Mouse (Mus musculus): ENCODE data around the gene Ikbkg. TPM values are rescaled to one million over a fixed set of nuclear protein-coding genes. Genes with fewer than 3 reads are reported as not detected.
"Not testable (repeated sequence)": the region's sequence is repeated elsewhere in the genome, so short reads cannot be mapped to it uniquely, and the experiment has no call there.

The Ikbkg gene
- polyA plus RNA-seq (2012; rRNA removed) = 25.0 and 26.3 TPM in 2 replicates

GRCm38 (mm10) chrX:74392535-74393443, at the start of gene Ikbkg, which contains the start of gene Fam3a:
Ikbkg (plus strand) TSS chrX:74393290.
Fam3a (minus strand) TSS chrX:74393272.
- DNase-seq (ENCODE audit: low spot score) = peak; percentile 59

GRCm38 (mm10) chrX:74352645-74353466, 40.2 kb upstream of the Ikbkg start:
- DNase-seq (ENCODE audit: low spot score) = no peak

GRCm38 (mm10) chrX:74353467-74353770, 39.7 kb upstream of the Ikbkg start, which contains the start of gene Lage3:
Lage3 (minus strand) TSS chrX:74353618.
- DNase-seq (ENCODE audit: low spot score) = peak; percentile 46

- not testable (repeated sequence) for DNase-seq (ENCODE audit: low spot score)
Measured at GRCm38 (mm10) chrX:74357069-74357468, 36.0 kb upstream of the Ikbkg start.

DNA sequence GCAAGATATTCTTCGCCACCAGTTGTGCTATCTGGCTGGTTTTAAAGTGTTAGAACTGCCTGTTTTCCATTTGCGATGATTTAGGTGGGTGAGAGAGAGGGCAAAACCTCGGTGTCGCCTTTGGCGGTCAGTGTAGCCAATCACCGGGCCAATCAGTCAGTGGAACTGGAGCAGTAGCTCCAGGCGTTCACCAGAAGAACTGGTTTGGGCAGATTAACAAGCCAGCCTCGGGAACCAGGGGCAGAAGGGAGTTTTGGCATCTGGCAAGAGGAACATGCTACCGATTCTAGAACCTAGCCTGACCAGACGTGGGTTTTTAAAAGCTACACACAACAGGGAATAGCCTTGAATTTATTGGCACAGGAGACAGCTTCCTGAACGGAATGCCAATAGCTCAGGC, 33.9 kb upstream of the Ikbkg start:
- peak; percentile 21 for DNase-seq (ENCODE audit: low spot score)

GRCm38 (mm10) chrX:74367512-74367911, 25.6 kb upstream of the Ikbkg start:
- no peak for DNase-seq (ENCODE audit: low spot score)

GRCm38 (mm10) chrX:74368209-74368909, 24.7 kb upstream of the Ikbkg start:
- peak; percentile 63 for DNase-seq (ENCODE audit: low spot score)

- peak; percentile 52 for DNase-seq (ENCODE audit: low spot score)
Measured at GRCm38 (mm10) chrX:74372888-74373549, 20.1 kb upstream of the Ikbkg start, which contains the start of the genes Ubl4a and Slc10a3. Ubl4a (minus strand) TSS chrX:74373218. Slc10a3 (minus strand) TSS chrX:74373349.

- no peak for DNase-seq (ENCODE audit: low spot score)
Measured at GRCm38 (mm10) chrX:74384451-74384850, 8.6 kb upstream of the Ikbkg start.

- DNase-seq (ENCODE audit: low spot score) = no peak
Measured at GRCm38 (mm10) chrX:74388153-74388552, 4.9 kb upstream of the Ikbkg start.

DNA sequence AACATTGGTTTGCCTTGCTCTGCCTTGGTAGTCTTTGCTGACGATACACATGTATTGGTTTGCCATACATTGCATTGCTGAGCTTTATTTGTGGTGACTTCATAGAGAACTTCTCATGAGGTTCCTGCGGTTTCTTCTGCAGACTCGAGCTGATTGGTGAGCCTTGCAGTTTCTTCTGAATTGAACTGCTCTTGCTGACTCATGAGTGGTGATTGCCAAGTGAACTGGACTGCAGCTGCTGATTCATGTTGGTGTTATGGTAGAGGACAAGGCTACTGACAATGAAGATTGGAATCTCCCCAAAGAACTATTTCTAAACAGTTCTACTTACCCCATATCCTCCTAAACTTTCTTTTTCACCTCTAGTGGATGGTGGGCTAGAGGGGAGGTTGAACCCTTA, 7.0 kb downstream of the Ikbkg start:
- no peak for DNase-seq (ENCODE audit: low spot score)

DNA sequence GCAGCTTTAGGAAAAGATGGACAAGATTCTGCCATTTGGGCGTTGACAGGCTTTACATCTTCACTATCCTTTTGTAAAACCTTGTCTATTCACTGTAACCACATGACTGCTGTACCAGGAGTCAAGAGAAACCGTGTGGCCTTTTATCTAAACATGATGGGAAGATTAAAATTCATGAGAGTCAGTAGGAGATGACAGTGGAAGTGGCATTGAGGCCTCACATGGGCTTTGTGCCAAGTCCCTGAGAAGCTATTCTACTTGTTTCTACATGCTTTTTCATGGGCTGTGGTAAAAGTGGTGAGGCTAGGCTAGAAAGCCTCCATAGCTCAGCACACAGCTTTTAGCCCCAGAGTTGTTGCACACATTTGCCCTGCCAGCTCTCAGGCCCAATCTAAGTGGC, 15.2 kb downstream of the Ikbkg start:
- DNase-seq (ENCODE audit: low spot score) = no peak

DNA sequence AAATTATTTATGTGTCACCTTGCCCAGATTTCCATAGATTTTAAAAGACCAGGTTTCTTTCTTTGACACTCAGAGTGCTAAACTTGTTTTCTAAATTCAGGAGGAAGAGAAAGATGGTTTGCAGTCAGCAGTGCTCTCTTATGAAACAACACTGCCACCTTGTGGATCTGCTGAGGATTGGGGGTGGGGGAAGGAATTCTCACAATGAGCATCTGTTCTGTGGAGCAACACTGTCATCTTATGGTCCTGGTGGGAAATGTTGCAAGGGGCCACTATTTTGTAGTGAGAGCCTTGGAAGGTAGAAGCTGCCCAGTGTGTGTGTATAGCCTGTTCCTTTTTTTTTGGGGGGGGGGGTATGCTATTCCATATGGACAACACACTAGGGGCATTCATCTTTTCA, 20.3 kb downstream of the Ikbkg start:
- no peak for DNase-seq (ENCODE audit: low spot score)

DNA sequence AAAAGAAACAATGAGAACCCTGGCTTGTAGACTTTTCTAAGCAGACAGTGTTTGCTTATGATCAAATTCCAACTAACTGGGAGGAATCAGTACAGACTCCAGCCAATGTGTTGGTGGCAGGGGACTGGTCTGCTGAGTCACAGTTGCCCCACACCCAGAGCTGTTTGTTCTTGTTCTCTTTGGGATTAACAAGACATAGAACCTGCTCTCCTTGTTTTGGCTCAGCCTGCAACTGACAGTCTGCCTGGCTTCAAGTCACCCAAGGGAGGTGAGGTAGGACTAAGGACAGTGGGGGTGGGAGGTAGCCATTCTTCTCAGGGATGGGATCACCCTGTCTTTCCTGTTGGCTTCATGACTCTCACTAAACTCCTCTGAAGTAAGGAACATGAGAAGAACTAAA, 31.4 kb downstream of the Ikbkg start:
- no peak for DNase-seq (ENCODE audit: low spot score)

DNA sequence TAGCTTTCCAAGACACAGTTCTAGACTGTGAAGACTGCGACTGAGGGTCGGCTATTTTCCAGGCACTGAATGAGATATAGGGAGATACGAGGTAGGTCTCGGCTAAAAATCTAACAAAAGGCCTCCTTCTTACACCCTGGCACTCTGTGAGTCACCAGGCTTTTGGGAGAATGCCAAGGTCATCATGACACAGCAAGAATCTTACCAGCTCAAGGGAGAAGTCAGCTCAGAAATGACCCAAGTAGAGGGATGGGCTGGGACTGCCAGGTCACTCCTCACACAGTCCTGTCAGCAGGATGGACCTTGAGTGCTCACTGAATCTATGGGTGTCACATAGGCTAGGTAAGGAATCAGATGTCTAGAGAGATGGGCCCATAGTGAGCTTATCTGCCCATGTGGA, 32.1 kb downstream of the Ikbkg start:
- DNase-seq (ENCODE audit: low spot score) = no peak

GRCm38 (mm10) chrX:74426256-74426655, 33.2 kb downstream of the Ikbkg start:
- DNase-seq (ENCODE audit: low spot score) = no peak

GRCm38 (mm10) chrX:74427116-74427515, 34.0 kb downstream of the Ikbkg start:
- no peak for DNase-seq (ENCODE audit: low spot score)

DNA sequence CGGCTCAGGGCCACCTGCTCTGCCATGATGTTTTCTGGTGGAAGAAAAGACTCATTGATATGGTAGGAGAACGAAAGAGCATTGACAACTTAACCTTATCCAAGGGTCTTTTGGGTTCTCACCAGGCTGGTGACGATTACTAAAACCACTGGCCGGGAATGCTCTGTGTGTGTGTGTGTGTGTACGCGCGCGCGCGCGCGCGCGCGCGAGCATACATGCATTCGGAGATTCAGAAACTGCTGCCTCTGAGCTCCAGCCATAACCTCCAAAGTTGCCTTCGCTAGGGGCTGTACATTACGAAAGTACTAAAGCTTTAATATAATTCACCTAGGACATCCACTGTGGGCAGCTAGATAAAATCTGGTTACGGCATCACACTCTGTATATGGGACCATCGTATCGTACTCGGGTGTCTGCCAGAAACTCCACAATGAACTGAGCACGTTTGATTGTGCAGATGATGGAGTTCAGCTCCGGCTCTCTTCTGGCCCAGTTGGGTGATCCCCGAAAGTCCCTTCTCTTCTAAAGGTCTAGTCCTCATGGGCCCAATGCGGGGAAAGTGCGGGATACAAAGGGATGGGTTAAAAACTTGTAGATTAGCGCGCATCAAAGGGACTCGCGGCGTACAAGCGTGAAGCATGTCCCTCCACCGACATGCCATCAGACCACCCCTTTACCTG, 35.2 kb downstream of the Ikbkg start:
- no peak for DNase-seq (ENCODE audit: low spot score)

GRCm38 (mm10) chrX:74428826-74429276, 35.8 kb downstream of the Ikbkg start, which contains the start of gene G6pdx:
G6pdx (minus strand) TSS chrX:74429194.
- DNase-seq (ENCODE audit: low spot score) = peak; percentile 69

DNA sequence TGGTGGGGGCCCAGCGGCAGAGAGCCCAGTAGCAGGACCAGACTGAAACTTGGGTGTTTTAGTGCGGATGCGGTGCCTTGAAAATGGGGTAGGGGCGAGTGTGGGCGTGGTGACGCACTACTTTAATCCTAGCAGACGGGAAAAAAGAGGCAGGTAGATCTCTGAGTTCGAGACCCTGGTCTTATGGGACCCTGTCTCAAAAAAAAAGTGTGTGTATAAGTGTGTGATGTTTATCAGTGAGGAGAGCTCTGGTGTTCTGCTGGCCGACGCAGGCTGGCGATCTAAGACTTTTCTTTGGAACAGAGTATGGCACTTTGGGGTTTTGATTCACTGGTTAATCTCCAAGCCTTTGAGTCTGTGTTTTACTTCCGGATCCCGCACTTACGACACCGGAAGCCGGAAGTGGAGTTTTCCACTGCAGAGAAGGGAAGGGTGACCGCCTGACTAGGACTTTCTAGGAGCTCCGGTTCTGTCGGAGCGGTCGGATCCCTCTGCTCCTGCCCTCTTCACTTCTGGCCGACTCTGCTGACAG, 36.3 kb downstream of the Ikbkg start:
- DNase-seq (ENCODE audit: low spot score) = no peak

Data from urinary bladder, adult 2 months (tissue).